Mouse (Mus musculus) forebrain, embryonic 12.5 days (tissue): Measurements from ENCODE around the gene Gm37240. TPM values are rescaled to one million over a fixed set of nuclear protein-coding genes. Genes with fewer than 3 reads are reported as not detected.

Experiments
- ATAC-seq: fragments of 200-750 bp; cut with Nextera tagmentation; 2 replicates; pipeline ENCODE4 v1.8.0; 2017; ENCODE audit warnings: moderate TSS enrichment; ENCODE audit not compliant: low FRiP score
- H3K27ac ChIP-seq: fragments of 300-500 bp; sonication (generic); 2 replicates; pipeline ENCODE4 v1.5.1; 2016; ENCODE audit warnings: mild to moderate bottlenecking
- H3K27me3 ChIP-seq: fragments of 300-500 bp; sonication (generic); 2 replicates; pipeline ENCODE4 v1.6.1; 2016; ENCODE audit warnings: mild to moderate bottlenecking
- H3K36me3 ChIP-seq: fragments of 300-500 bp; sonication (generic); replicated peaks from 2 replicates; pipeline ENCODE4 v1.6.1; 2016; ENCODE audit warnings: mild to moderate bottlenecking
- H3K4me1 ChIP-seq: fragments of 300-500 bp; sonication (generic); 2 replicates; pipeline ENCODE4 v1.6.1; 2016
- H3K4me2 ChIP-seq: fragments of 300-500 bp; sonication (generic); 2 replicates; pipeline ENCODE4 v1.6.1; 2016; ENCODE audit warnings: mild to moderate bottlenecking, moderate library complexity
- H3K4me3 ChIP-seq: fragments of 300-500 bp; sonication (generic); replicated peaks from 2 replicates; pipeline ENCODE4 v1.5.1; 2016; ENCODE audit warnings: mild to moderate bottlenecking
- H3K9ac ChIP-seq: fragments of 300-500 bp; sonication (generic); 2 replicates; pipeline ENCODE4 v1.6.1; 2016; ENCODE audit warnings: mild to moderate bottlenecking
- H3K9me3 ChIP-seq: fragments of 300-500 bp; sonication (generic); 2 replicates; pipeline ENCODE4 v1.6.1; 2016
- WGBS: fragments of 180-500 bp; shearing (Covaris S2); methylation state at CpG from one replicate; pipeline ENCODE4 v1.1.7; 2016; 5-methylcytosine and 5-hydroxymethylcytosine counted together
- polyA plus RNA-seq: library from polyadenylated mRNA; unstranded; fragments of >200 nt; fragmentation: Nextera tagmentation; extraction: Ambion mirVana; gene quantifications from 2 replicates; pipeline ENCODE4 v1.2.1, GENCODE M21; 2016

Gene Gm37240
- polyA plus RNA-seq, 1 experiment from 2014 or later, result 0.57 TPM

DNA sequence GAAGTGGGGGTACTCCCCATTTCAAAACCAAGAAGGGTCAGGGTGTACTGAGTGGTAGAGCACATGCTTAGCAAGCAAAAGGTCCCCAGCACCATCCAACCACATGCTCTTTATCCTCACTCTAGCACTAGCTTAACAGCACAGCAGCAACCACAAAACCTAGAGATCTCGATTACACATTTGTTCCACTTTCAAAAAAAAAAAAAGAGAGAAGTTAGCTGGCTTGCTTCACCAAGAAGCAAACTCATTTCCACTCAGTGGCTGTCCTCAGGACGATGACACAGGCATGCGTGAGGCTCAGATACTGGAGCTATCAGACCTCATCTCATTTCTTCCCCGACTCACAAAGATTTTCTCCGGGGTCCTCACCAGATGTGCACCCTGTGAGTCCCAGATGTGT lies 1208.4 kb downstream of the Gm37240 start:
- WGBS, result 94% methylated on average over 5 of the region's 5 CpGs
- no peak overlapping the region for H3K4me2 ChIP-seq
- no peaks in the 10 kb centered on the region for H3K4me1 ChIP-seq
- no peaks in the 10 kb centered on the region for H3K27me3 ChIP-seq
- H3K4me3 ChIP-seq, result no peak overlapping the region
- H3K9me3 ChIP-seq, result no peaks in the 10 kb centered on the region
- no peak overlapping the region for H3K9ac ChIP-seq
- no peak for ATAC-seq
- no peaks in the 10 kb centered on the region for H3K36me3 ChIP-seq
- H3K27ac ChIP-seq, result no peak overlapping the region

DNA sequence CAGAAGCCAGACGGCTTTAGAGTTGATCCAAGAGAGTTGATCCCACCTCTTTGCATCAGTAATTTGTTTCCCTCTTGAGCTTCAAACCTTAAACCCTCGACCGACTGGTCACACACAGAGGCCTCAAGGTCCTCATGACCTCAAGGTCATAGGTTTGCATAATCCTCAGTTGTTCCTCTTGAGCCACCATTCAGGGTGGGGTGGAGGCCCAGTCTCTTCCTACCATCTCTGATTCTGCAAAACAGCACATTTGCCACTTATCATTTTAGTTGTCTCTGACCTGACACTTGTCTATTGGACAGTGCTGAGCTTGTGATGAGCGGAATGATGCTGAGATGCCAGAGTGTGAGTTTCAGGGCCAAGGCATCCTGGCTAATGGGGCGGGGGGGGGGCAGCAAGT lies 1211.6 kb downstream of the Gm37240 start:
- H3K9me3 ChIP-seq, result no peaks in the 10 kb centered on the region
- no peaks in the 10 kb centered on the region for H3K36me3 ChIP-seq
- no peaks in the 10 kb centered on the region for H3K27me3 ChIP-seq
- H3K4me3 ChIP-seq, result no peak overlapping the region
- ATAC-seq, result no peak
- H3K27ac ChIP-seq, result no peak overlapping the region
- WGBS, result 76% methylated on average over 5 of the region's 5 CpGs
- H3K4me2 ChIP-seq, result no peak overlapping the region
- H3K9ac ChIP-seq, result no peak overlapping the region
- H3K4me1 ChIP-seq, result no peaks in the 10 kb centered on the region

DNA sequence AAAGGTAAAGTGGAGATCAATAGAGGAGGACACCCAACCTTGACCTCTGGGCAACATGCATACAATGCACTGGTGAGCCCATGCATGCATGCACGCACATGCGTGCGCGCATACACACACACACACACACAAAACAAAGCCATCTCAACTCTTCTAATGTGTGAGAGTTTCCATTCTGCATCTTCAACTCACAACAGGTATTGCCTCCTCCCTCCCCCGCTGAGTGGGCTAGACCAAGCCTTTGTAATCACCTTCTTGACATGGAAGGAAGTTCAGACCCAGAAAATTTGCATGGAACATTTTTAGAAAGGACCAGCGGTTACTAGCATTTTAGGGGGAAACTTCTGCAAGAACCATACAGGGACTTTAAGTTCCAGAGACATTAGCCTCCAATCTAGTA lies 1213.8 kb downstream of the Gm37240 start:
- no peak for ATAC-seq
- Histone ChIP-seq H3K9ac (no peak overlapping the region), H3K4me2 (no peak overlapping the region), H3K9me3 (no peaks in the 10 kb centered on the region), H3K4me3 (no peak overlapping the region), H3K4me1 (no peaks in the 10 kb centered on the region), H3K27me3 (0 out of 2 replicates have a peak, but pooled peaks cover under 1% of the 10 kb centered on the region), H3K36me3 (no peaks in the 10 kb centered on the region), H3K27ac (no peak overlapping the region)
- WGBS, result 97% methylated on average over 6 of the region's 6 CpGs

DNA sequence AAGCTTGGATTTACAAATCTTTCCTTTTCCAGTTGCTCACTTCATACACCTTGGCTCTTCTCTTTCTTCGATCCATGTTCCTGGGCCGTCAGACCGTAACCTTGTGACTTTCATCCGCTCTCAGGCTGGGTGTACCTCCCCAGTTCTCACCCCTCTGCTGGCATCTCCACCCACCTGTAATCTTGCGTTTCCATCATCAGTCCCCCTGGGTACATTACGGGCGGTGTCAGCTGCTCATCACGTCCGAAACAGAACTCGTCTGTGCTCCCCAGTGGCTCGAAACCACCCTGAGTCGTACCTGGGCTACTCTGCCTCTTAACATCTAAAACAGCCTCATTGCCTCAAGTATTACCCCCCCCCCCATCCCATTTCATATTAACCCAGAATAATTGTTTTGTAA lies 1215.2 kb downstream of the Gm37240 start:
- H3K27ac ChIP-seq, result no peak overlapping the region
- H3K4me1 ChIP-seq, result no peaks in the 10 kb centered on the region
- no peak overlapping the region for H3K4me3 ChIP-seq
- no peak overlapping the region for H3K4me2 ChIP-seq
- no peaks in the 10 kb centered on the region for H3K36me3 ChIP-seq
- peaks cover 12% of the 10 kb centered on the region for H3K27me3 ChIP-seq
- 92% methylated on average over 12 of the region's 12 CpGs for WGBS
- ATAC-seq, result no peak
- no peaks in the 10 kb centered on the region for H3K9me3 ChIP-seq
- no peak overlapping the region for H3K9ac ChIP-seq

DNA sequence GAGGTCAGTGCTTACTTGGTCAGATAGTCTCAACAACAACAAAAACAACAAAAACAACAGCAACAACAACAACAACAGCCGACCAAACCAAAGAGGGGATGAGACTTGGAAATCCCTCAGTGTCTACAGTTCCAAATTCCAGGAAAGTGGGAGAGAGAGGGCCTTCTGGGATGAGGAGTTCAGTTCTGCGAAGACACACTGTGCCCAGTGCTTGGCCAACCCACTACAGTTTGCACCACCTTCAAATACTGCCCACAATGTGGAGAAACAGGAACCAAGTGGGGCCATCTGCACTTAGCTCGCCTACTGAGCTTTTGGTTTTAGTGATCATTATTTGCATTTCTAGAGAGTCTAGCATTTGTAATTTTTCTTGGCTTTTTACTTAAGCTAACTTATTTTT lies 1218.4 kb downstream of the Gm37240 start:
- no peaks in the 10 kb centered on the region for H3K36me3 ChIP-seq
- no peak overlapping the region for H3K27ac ChIP-seq
- WGBS, result 85% methylated on average over 3 of the region's 3 CpGs
- H3K4me1 ChIP-seq, result peaks cover 20% of the 10 kb centered on the region
- H3K9me3 ChIP-seq, result no peaks in the 10 kb centered on the region
- no peak overlapping the region for H3K4me3 ChIP-seq
- H3K9ac ChIP-seq, result no peak overlapping the region
- ATAC-seq, result no peak
- peaks cover 44% of the 10 kb centered on the region for H3K27me3 ChIP-seq
- H3K4me2 ChIP-seq, result no peak overlapping the region

DNA sequence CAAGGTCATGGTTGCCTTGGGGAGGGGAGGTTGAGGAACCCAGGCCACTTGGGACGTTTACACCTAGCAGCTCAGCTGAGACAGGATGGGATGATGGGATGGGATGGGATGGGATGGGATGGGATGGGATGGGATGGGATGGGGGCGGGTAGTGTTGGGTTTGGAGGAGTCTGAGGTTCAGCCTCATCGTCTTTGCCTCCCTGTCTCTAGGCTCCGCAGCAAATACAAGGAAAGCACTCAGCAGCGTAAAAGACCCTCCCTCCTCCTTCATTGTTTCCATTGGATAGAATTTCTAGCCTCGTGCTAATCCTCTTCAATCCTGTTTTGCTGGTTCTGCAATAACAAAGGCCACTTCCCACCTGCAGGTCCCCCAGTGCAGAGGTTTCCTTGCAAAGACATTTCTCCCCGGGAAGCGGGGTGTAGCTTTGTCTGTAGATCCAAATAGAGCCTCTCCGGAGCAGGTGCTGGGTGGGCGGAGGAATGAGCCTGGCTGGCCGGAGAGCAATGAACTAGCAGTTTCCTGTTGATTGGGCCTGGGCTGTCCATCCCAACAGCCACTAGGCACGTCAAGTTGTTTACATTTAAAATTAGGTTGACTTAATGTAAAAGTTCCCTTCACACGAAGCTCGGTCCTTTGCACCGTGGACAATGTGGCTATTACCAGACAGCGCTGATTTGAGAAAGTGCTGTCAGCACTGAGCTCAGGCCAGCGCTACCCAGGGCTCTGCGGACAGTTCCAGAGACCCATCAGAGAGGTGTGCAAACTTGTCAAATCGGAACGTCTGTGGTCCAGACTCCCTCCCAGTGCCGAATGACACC lies 1221.9 kb downstream of the Gm37240 start:
- Histone ChIP-seq H3K4me1 (peaks cover 20% of the 10 kb centered on the region), H3K27me3 (peaks cover 51% of the 10 kb centered on the region), H3K27ac (no peak overlapping the region), H3K36me3 (no peaks in the 10 kb centered on the region), H3K4me3 (peak overlapping the region; percentile 27), H3K4me2 (peak overlapping the region; percentile 50), H3K9ac (peak overlapping the region; percentile 8; the same call in 1 of the 2 replicates), H3K9me3 (no peaks in the 10 kb centered on the region)
- peak; percentile 60; the same call in 1 of the 2 replicates for ATAC-seq
- 1% methylated on average over 21 of the region's 21 CpGs for whole genome bisulfite sequencing

DNA sequence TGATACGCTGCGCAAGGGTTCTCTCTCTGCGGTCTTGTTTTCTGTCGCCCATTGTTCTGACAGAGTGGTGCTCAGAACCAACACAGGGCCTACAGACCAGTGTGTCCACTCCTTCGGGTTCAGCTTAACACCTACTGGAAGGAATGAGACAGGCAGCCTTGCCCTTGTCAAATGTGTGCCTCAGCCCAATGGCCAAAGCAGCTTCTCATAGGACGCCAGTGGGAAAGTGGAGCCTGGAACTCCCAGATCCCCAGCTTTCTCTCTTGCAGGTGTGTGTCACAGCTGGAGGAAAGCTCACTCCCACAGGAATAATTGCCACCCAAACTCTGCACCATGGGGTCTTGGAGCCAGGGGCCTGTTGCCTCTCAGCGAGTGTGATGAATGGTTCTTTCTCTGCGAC lies 1222.6 kb downstream of the Gm37240 start:
- no peak overlapping the region for H3K27ac ChIP-seq
- 62% methylated on average over 8 of the region's 8 CpGs for whole genome bisulfite sequencing
- H3K4me2 ChIP-seq, result no peak overlapping the region
- no peak overlapping the region for H3K4me3 ChIP-seq
- H3K9me3 ChIP-seq, result no peaks in the 10 kb centered on the region
- no peak overlapping the region for H3K9ac ChIP-seq
- ATAC-seq, result no peak
- peaks cover 20% of the 10 kb centered on the region for H3K4me1 ChIP-seq
- H3K36me3 ChIP-seq, result no peaks in the 10 kb centered on the region
- peaks cover 51% of the 10 kb centered on the region for H3K27me3 ChIP-seq

DNA sequence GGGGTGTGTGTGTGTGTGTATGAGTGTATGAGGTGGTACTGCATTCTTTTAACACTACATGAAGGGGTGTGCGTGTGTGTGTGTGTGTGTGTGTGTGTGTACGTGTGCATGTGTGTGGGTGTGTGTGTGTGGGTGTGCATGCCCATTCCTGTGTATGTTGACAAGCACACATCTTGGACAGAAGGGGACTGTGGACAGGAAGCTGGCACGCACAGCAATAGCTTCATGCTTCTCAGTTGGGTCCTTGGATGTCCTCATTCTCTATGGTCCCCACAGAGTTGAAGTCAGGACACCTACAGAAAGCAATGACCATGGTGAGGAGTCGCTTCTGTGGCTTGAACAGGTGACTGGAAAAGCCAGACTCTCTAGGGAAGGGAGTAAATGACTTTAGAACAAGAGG lies 1223.5 kb downstream of the Gm37240 start:
- Histone ChIP-seq H3K4me1 (peaks cover 20% of the 10 kb centered on the region), H3K4me2 (no peak overlapping the region), H3K27me3 (peaks cover 51% of the 10 kb centered on the region), H3K27ac (no peak overlapping the region), H3K4me3 (no peak overlapping the region), H3K9me3 (0 out of 2 replicates have a peak, but pooled peaks cover 2% of the 10 kb centered on the region), H3K9ac (no peak overlapping the region), H3K36me3 (no peaks in the 10 kb centered on the region)
- WGBS, result 85% methylated on average over 4 of the region's 4 CpGs
- no peak for ATAC-seq

DNA sequence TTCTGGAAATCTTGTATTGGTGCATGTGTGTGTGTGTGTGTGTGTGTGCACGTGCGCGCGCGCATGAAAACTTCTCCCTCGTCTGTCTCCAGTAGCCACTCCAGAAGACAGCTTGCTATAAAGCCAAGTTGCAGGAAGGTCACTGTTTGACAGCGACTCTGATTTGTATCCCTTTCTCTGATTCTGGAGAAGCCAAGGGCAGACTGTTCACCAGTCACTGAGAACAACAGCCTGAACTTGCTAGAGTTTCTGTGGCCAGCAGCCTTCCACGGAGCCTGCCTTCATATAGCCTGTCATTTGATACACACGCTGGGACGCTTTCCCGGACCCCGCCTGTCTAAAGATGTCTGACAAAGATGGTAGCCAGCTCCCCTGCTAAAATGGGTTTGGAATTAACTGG lies 1224.2 kb downstream of the Gm37240 start:
- no peaks in the 10 kb centered on the region for H3K36me3 ChIP-seq
- H3K27me3 ChIP-seq, result peaks cover 46% of the 10 kb centered on the region
- WGBS, result 88% methylated on average over 12 of the region's 12 CpGs
- H3K27ac ChIP-seq, result no peak overlapping the region
- H3K4me3 ChIP-seq, result no peak overlapping the region
- ATAC-seq, result no peak
- no peak overlapping the region for H3K4me2 ChIP-seq
- H3K9me3 ChIP-seq, result 0 out of 2 replicates have a peak, but pooled peaks cover 6% of the 10 kb centered on the region
- H3K4me1 ChIP-seq, result peaks cover 20% of the 10 kb centered on the region
- no peak overlapping the region for H3K9ac ChIP-seq

DNA sequence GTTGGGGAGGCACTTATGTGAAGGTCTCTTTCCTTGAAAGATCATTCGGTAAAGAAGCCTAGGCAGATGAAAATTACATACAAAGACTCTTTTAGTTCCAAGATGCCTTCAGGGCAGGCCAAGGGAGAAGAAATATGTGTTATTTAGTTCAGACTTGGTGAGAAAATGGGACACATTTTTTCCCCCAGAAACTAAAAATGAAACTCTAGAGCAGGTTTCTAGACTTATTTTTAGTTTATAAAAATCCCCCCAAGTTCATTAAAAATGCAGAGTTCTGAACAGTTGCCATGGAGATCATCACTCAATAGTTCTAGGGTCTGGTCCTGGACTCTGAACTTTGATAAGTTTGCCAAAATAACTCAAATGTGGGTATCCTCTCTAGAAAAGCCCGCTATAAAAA lies 1226.9 kb downstream of the Gm37240 start:
- H3K4me3 ChIP-seq, result no peak overlapping the region
- no peak overlapping the region for H3K4me2 ChIP-seq
- WGBS, result 93% methylated on average over 2 of the region's 2 CpGs
- H3K27me3 ChIP-seq, result peaks cover 24% of the 10 kb centered on the region
- no peaks in the 10 kb centered on the region for H3K36me3 ChIP-seq
- H3K9ac ChIP-seq, result no peak overlapping the region
- no peak overlapping the region for H3K27ac ChIP-seq
- H3K4me1 ChIP-seq, result peaks cover 11% of the 10 kb centered on the region
- 0 out of 2 replicates have a peak, but pooled peaks cover 6% of the 10 kb centered on the region for H3K9me3 ChIP-seq
- no peak for ATAC-seq

DNA sequence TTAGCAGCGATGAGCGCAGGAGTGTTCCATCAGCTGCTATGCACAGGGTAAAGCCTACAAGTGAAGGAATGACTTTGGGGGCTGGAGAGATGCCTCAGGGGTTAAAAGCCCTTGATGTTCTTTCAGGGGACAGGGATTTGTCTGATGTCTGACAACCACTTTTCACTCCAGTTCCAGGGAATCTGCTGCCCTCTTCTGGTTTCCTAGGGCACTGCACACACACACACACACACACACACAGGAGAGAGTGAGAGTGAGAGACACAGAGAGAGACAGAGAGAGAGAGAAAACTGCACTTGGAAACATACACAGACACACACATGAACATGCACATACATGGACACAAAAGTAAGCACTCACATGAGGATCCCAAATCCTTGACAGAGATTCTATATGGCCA lies 1228.4 kb downstream of the Gm37240 start:
- ATAC-seq, result no peak
- Histone ChIP-seq H3K4me3 (no peak overlapping the region), H3K4me1 (peaks cover 20% of the 10 kb centered on the region), H3K9ac (no peak overlapping the region), H3K9me3 (0 out of 2 replicates have a peak, but pooled peaks cover 6% of the 10 kb centered on the region), H3K36me3 (no peaks in the 10 kb centered on the region), H3K27me3 (peaks cover 19% of the 10 kb centered on the region), H3K27ac (no peak overlapping the region), H3K4me2 (no peak overlapping the region)
- 98% methylated on average over 2 of the region's 2 CpGs for WGBS

DNA sequence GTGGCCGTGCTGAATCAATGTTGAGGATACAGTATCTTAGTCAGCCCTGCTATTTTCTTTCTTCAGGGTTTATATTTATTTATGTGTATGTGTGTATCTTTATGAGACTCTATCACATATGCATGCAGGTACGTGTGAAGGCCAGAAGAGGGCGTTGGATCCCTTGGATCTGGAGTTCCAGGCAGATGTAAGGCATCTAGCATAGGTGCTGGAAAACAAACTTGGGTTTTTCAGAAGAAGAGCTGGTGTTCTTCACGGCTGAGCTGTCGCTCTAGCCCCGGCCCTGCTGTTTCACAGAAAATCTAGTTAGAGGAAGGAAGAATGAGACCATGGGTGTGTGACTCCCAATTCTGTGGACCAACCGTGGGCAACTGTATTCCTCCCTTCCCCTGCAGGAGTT lies 1229.3 kb downstream of the Gm37240 start:
- Histone ChIP-seq H3K9me3 (0 out of 2 replicates have a peak, but pooled peaks cover 6% of the 10 kb centered on the region), H3K27me3 (peaks cover 18% of the 10 kb centered on the region), H3K27ac (no peak overlapping the region), H3K4me3 (no peak overlapping the region), H3K9ac (no peak overlapping the region), H3K4me1 (peaks cover 22% of the 10 kb centered on the region), H3K36me3 (no peaks in the 10 kb centered on the region), H3K4me2 (no peak overlapping the region)
- ATAC-seq, result no peak
- WGBS, result 94% methylated on average over 7 of the region's 7 CpGs

DNA sequence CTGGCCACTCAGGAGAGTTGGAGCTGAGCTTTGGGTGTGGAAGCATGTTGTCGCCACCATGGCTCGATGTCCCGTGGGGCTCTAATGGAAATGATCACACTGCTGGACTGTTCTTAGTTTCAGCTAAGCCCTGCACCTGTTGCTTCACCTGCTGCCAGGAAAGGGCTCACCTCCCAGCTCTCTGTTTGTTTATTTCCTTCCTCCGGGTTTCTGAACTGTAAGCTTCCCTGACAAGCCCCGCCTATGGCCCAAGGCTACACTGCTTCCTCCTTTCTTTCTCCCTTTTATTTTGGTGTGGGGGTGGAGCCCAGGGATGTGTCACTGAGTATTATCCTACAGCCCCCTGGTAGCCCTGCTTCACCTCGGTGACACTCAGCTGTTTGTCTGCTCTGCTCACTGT lies 1230.1 kb downstream of the Gm37240 start:
- ATAC-seq, result no peak
- peaks cover 22% of the 10 kb centered on the region for H3K4me1 ChIP-seq
- 74% methylated on average over 6 of the region's 6 CpGs for WGBS
- H3K4me3 ChIP-seq, result no peak overlapping the region
- H3K27me3 ChIP-seq, result peaks cover 22% of the 10 kb centered on the region
- H3K36me3 ChIP-seq, result no peaks in the 10 kb centered on the region
- 0 out of 2 replicates have a peak, but pooled peaks cover 6% of the 10 kb centered on the region for H3K9me3 ChIP-seq
- H3K27ac ChIP-seq, result no peak overlapping the region
- no peak overlapping the region for H3K4me2 ChIP-seq
- no peak overlapping the region for H3K9ac ChIP-seq
